Mouse (Mus musculus) layer of hippocampus, adult 8-10 months (tissue): ENCODE measurements around the gene Psmb4. TPM values are rescaled to one million over a fixed set of nuclear protein-coding genes. Genes with fewer than 3 reads are reported as not detected.
"Not testable (repeated sequence)": the region's sequence is repeated elsewhere in the genome, so short reads cannot be mapped to it uniquely, and the experiment has no call there.

Source experiments
- DNase-seq, 2 experiments: peaks; one replicate each; pipeline ENCODE4 v3.0.0; 2022; ENCODE audit warnings: low spot score in 2 of 2
- total RNA-seq, 4 experiments: library from RNA; stranded (reverse); gene quantifications; 2 replicates each; pipeline ENCODE4 v1.2.4; 2022

Gene Psmb4
- total RNA-seq, 4 experiments from 2014 or later: 219 to 262 (median 240) TPM

DNA sequence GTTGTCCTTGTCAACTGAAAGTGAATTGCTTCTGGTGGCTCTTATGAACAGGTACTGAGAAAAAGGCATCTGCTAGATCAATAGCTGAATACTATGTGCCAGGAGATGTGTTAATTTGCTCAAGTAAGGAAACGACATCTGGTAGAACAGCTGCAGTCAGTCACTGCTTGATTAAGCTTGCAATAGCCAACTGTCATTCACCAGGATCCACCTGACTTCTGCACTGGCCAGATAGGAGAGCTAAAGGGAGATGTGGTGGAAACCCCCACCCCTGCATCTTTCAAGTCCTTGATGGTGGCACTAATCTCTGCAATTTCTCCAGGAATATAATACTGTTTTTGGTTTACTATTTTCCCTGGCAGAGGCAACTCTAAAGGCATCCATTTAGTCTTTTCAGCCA lies 19.7 kb upstream of the Psmb4 start:
- no peak for DNase-seq

DNA sequence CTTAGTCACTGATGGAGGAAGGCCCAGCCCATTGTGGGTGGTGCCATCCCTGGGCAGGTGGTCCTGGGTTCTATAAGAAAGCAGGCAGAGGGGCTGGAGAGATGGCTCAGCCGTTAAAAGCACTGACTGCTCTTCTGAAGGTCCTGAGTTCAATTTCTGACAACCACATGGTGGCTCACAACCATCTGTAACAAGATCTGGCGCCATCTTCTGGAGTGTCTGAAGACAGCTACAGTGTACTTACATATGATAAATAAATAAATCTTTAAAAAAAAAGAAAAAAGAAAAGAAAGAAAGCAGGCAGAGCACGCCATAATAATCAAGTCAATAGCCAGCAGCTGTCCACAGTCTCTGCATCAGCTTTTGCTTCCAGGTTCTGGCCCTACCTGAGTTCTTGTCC lies 18.0 kb upstream of the Psmb4 start:
- not testable (repeated sequence) for DNase-seq

DNA sequence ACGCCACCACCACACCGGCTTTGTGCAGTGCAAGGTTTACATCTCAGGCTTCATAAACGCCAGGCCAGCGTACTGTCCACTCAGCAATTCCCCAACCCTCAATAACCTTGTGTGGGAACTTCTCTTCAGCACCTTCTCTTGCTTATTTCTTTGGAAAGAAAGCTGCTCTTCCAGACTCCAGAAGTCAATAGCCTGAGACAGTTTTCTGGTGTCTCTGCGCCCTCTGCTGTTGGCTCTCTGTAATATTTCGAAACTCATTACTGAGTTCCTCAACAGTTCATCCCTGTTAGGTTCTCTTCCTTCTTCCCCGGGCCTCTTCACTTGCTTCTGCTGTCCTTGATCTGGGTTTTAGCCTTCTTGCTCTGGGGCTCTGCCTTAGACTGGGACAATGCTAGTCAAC lies 16.0 kb upstream of the Psmb4 start:
- peak in 1 of 2 experiments; percentile 56 for DNase-seq

GRCm38 (mm10) chr3:94894076-94894475 lies 7.3 kb upstream of the Psmb4 start:
- DNase-seq: no peak

GRCm38 (mm10) chr3:94888595-94888994 lies 1.8 kb upstream of the Psmb4 start:
- DNase-seq: no peak

DNA sequence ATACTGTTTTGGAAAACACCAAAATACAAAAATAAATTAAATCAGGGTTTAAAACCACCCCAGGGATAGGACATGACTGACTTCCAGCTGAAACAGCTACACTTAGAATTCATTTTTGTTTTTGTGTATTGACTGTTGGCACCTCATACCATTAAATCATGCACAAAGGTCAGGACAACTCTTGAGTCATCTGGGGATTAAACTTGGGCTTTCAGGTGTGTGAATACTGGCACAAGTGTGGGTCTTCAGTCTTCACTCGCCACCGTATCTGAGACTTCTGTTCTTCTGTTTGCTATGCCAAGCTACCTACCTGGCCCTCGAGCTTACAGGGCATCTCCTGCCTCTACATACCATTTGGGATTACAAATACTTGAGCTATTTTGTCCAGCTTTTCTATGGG lies 4.2 kb downstream of the Psmb4 start:
- no peak for DNase-seq

- DNase-seq: no peak
These were observed 4.9 kb downstream of the Psmb4 start for GRCm38 (mm10) chr3:94881840-94882239.

- DNase-seq: no peak
These were observed 8.1 kb downstream of the Psmb4 start for GRCm38 (mm10) chr3:94878618-94879017.

- DNase-seq: no peak
These were observed 17.8 kb downstream of the Psmb4 start for GRCm38 (mm10) chr3:94869011-94869410.

- no peak for DNase-seq
These were observed 27.3 kb downstream of the Psmb4 start for GRCm38 (mm10) chr3:94859471-94859870.

GRCm38 (mm10) chr3:94852215-94852614 lies 34.5 kb downstream of the Psmb4 start:
- no peak for DNase-seq

DNA sequence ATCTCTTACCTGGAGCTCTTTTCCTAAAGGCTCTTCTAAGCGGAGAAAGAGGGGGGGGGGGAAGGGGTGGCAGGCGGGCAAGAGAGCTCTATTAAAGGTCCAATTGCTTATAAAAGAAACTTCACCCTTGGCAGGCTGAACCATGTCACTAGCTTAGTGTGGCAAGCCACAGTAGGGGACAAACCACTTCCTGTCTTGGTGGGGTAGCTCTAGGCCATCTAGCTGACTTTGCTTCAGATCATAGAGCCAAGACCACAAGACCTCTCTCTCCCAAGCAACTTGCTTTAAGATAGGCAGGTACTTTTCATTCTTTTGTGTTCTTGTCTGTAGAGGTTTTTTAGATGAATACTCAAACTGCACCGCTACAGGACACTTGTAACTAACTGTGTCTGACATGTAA lies 35.0 kb downstream of the Psmb4 start:
- no peak for DNase-seq

DNA sequence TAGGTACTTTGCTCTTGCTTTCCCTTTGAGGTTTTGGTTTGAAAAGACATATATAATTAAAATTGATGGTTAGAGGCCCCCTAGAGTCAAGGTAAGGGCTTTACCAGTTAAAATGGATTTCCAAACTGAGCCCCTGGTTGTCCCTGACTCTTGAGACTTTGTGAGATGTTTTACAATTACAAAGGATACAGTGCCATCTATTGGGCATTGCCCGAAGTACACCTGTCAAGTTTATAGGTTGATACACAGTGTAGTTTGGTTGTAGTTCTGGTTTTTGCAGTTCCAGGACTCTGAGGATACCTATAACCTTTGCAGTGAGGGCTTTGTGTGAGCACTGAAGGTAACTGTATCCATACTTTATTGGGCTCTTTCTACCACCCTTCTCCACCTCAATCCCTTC lies 37.4 kb downstream of the Psmb4 start:
- DNase-seq: peak; percentile 25 to 65

GRCm38 (mm10) chr3:94847382-94847781 lies 39.4 kb downstream of the Psmb4 start:
- DNase-seq: no peak

DNA sequence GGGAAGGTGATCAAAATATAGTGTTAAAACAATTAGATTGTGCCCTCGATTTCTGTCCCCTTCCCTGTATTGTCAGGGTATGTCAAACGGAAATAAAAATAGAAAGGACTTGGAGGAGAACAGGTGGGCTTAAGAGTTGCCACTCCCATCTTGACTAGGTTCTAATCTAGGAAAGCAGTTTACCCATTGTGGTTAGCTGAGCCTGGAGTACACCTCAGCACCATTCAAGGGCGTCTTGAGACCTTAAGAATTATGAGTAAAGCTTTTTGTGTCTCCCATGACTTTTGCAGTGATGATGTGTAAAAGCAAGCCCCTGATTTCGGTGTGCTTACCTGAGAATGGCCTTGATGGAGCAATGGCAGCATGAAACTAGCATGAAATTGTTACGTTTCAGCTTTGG lies 47.7 kb downstream of the Psmb4 start:
- no peak for DNase-seq

DNA sequence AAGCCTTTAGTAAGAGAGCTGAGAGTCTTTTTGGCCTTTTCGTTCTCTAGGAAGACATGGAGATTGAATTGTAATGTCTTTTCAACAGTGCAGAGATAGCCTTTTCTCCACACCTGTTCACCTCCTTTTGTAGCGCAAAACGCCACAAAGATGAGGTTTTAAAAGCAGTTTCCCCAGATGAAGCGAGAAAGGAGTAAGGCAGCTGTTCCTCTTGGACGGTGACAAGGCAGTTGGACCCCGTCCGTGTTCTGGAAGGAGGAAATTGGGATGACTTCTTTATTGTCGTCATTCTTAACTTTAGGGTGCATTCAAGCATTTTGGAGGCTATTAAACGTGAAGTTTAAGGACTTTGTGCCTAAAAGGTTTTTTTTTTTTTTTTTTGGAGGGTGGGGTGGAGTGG lies 48.1 kb downstream of the Psmb4 start:
- DNase-seq: peak in 1 of 2 experiments; percentile 13

- DNase-seq: peak; percentile 87 to 88
These were observed 48.7 kb downstream of the Psmb4 start for GRCm38 (mm10) chr3:94837959-94838496.

DNA sequence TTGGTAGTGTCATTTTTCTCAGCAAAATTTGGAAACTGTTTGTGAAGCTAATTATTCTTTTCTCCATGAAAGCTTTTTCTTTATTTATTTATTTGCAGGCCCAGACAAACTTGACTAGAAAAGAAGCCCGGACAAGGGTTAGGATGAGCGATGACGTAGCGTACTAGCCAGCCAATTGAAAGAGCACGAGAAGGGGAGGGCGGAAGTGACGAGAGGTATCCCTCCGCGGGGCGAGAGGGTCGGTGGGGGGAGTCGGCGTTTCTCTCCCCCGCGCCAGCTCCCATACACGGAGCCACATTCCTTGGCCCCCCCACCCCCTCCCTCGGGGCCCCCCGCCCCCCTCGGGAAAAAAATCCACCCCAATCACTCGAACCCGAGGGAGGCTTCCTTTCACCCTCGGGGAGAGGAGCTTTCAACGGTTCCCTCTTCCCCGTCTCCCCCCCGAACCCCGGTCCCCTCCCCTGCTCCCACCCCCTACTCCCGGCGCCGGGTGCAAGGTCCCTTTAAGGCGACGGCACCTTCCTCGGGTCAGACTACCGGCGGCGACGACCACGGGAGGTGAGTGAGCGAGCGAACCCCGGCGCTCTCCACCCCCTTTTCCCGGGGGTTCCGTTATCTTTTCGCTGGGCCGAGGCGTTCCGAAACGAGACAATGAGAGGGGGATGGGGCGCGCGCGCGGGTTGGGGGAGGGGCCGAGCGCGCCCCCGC lies 49.4 kb downstream of the Psmb4 start, which contains the start of gene Pogz:
TSS of gene Pogz (plus strand) at position 385 of the 708 bp plus-strand sequence.
- DNase-seq: peak; percentile 94 to 96

DNA sequence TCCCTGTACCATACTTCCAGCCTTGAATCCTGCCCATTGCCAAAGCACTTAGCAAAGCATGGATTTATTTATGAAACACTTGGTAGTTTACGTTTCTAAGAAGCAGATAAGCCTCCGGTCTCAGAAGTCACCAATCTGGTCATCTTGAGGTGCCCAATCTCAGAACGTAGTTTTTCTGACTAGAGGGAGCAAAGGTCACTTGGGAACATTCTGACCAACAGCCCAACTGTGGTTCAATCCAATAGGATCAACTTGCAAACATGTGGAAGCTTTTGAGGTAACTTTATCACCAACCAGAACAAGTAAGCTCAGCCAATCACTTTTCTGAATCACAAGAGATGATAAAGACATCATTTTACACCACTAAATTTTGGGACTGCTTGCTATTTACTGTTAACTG lies 51.4 kb downstream of the Psmb4 start:
- DNase-seq: no peak
